Mouse (Mus musculus) midbrain, embryonic 14.5 days (tissue): Measurements from ENCODE around the gene Lef1. TPM values are rescaled to one million over a fixed set of nuclear protein-coding genes. Genes with fewer than 3 reads are reported as not detected.

Source experiments
- ATAC-seq: fragments of 200-750 bp; cut with Nextera tagmentation; 2 replicates; pipeline ENCODE4 v1.8.0; 2017; ENCODE audit warnings: moderate number of reproducible peaks, moderate library complexity; ENCODE audit not compliant: low FRiP score, low TSS enrichment
- DNase-seq: peaks from one replicate; pipeline ENCODE4 v3.0.0-alpha.2; 2015
- H3K27ac ChIP-seq: fragments of 300-500 bp; sonication (generic); replicated peaks from 2 replicates; pipeline ENCODE4 v1.5.1; 2014; ENCODE audit warnings: mild to moderate bottlenecking, low read depth, low read length, moderate library complexity
- H3K27me3 ChIP-seq: fragments of 300-500 bp; sonication (generic); 2 replicates; pipeline ENCODE4 v1.6.1; 2014; ENCODE audit warnings: low read length, control low read depth, mixed read lengths; ENCODE audit not compliant: control insufficient read depth, insufficient read depth
- H3K36me3 ChIP-seq: fragments of 300-500 bp; sonication (generic); 2 replicates; pipeline ENCODE4 v1.6.1; 2014; ENCODE audit warnings: low read length, control low read depth; ENCODE audit not compliant: control insufficient read depth, insufficient read depth
- H3K4me1 ChIP-seq: fragments of 300-500 bp; sonication (generic); 2 replicates; pipeline ENCODE4 v1.6.1; 2014; ENCODE audit warnings: mild to moderate bottlenecking, antibody characterized with exemption, low read length, control low read depth; ENCODE audit not compliant: control insufficient read depth, insufficient read depth
- H3K4me2 ChIP-seq: fragments of 300-500 bp; sonication (generic); 2 replicates; pipeline ENCODE4 v1.6.1; 2014; ENCODE audit warnings: mild to moderate bottlenecking, low read length, moderate library complexity
- H3K4me3 ChIP-seq: fragments of 300-500 bp; sonication (generic); replicated peaks from 2 replicates; pipeline ENCODE4 v1.5.1; 2014; ENCODE audit warnings: low read depth, low read length
- H3K9ac ChIP-seq: fragments of 300-500 bp; sonication (generic); replicated peaks from 2 replicates; pipeline ENCODE4 v1.6.1; 2014; ENCODE audit warnings: mild to moderate bottlenecking, low read length, moderate library complexity
- H3K9me3 ChIP-seq: fragments of 300-500 bp; sonication (generic); 2 replicates; pipeline ENCODE4 v1.6.1; 2016; ENCODE audit warnings: low read length, control low read depth, mixed read lengths; ENCODE audit not compliant: control insufficient read depth
- WGBS: fragments of 180-500 bp; shearing (Covaris S2); extraction: QIAGEN DNeasy Blood & Tissue Kit; methylation state at CpG from one replicate; pipeline ENCODE4 v1.1.7; 2014; 5-methylcytosine and 5-hydroxymethylcytosine counted together
- polyA plus RNA-seq: library from polyadenylated mRNA; unstranded; fragments of >200 nt; fragmentation: Nextera tagmentation; extraction: Ambion mirVana; gene quantifications from 2 replicates; pipeline ENCODE4 v1.2.1, GENCODE M21; 2014

The Lef1 gene
- polyA plus RNA-seq, 1 experiment from 2014 or later = 93.8 TPM

DNA sequence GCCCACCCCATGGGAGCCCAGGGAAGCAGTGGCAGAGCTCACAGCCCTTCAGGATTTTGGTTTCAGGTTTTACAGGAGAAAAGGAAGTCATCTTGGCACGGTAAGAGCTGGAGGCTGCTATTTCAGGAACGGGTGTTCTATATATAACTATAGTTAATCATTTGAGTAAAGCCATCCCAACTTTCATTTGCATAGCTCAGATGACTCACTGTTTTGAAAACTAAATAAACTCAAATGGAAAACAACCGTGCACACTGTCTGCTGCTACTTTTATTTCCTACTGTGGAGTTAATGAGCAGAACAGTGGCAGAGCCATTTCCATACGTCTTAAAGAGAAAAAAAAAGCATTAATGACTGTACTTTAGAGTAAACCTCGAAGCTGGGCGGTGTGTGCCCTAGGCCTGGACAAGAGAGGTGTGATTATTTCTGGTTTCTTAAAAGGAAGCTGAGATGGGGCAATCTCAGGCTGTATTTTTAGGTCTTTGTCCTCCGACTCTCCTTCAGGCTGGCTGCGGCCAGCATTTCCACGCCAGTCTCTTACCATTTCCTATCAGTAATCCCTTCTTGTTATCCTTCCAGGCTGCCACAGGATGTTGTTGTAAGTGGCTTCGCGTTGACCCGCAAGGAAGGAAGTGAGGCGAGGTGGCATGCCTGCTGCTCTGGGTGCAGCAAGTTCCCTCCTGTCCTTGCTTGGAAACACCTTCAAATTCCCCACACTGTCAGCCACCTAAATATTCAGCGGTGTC is 29.2 kb downstream of the Lef1 start:
- H3K4me1 ChIP-seq = peaks cover 62% of the 10 kb centered on the region
- H3K27me3 ChIP-seq = no peaks in the 10 kb centered on the region
- peak overlapping the region; percentile 76 for H3K27ac ChIP-seq
- no peaks in the 10 kb centered on the region for H3K9me3 ChIP-seq
- WGBS = 66% methylated on average over 14 of the region's 14 CpGs
- ATAC-seq (no peak), DNase-seq (no peak)
- 0 out of 2 replicates have a peak overlapping the region, but pooled peaks have one; percentile 1 for H3K4me2 ChIP-seq
- H3K4me3 ChIP-seq = no peak overlapping the region
- H3K9ac ChIP-seq = no peak overlapping the region
- no peaks in the 10 kb centered on the region for H3K36me3 ChIP-seq

DNA sequence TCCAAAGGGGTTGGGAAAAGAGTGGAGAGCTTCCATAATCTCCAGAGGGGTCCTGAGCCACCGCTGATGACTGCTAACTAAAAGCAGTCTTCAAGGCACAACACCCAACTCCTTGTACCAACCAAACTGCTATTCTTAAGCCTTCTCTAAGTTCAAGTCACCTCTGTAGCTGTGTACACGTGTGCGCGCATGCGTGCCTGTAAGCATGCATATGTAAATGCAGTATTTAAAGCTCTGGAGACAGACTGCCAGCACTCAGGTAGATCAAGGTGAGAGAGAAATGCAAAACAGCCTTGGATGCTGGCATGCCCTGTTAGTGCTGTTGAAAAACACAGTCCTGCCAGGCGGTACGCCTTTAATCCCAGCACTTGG is 29.8 kb downstream of the Lef1 start:
- H3K36me3 ChIP-seq = no peaks in the 10 kb centered on the region
- no peak overlapping the region for H3K4me3 ChIP-seq
- no peak overlapping the region for H3K9ac ChIP-seq
- DNase-seq = no peak
- ATAC-seq = no peak
- no peak overlapping the region for H3K4me2 ChIP-seq
- H3K9me3 ChIP-seq = no peaks in the 10 kb centered on the region
- WGBS = 87% methylated on average over 7 of the region's 7 CpGs
- H3K4me1 ChIP-seq = peaks cover 57% of the 10 kb centered on the region
- no peaks in the 10 kb centered on the region for H3K27me3 ChIP-seq
- H3K27ac ChIP-seq = 0 out of 2 replicates have a peak overlapping the region, but pooled peaks have one; percentile 28

DNA sequence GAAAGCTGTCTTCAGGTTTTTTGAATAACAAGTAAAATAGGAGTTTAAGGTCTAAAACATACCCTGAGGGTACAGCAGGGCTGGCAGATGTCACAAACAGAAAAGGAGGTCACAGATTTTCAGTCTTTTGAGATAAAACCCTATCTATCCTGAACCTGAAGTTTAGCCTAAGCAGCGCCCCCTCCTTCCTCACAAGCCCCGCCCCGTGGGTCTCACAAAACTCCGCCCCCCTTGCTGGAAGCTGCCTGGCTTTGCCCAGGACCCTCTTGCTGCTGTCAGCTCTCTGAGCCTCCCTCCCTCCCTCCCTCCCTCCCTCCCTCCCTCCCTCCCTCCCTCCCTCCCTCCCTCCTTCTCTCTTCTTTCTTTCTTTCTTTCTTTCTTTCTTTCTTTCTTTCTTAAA is 31.3 kb downstream of the Lef1 start:
- H3K36me3 ChIP-seq = no peaks in the 10 kb centered on the region
- 25% methylated on average over 4 of the region's 4 CpGs for WGBS
- H3K9ac ChIP-seq = no peak overlapping the region
- H3K4me2 ChIP-seq = no peak overlapping the region
- DNase-seq = peak; percentile 45
- H3K4me1 ChIP-seq = peaks cover 44% of the 10 kb centered on the region
- H3K4me3 ChIP-seq = no peak overlapping the region
- H3K9me3 ChIP-seq = no peaks in the 10 kb centered on the region
- no peaks in the 10 kb centered on the region for H3K27me3 ChIP-seq
- H3K27ac ChIP-seq = no peak overlapping the region
- no peak for ATAC-seq

DNA sequence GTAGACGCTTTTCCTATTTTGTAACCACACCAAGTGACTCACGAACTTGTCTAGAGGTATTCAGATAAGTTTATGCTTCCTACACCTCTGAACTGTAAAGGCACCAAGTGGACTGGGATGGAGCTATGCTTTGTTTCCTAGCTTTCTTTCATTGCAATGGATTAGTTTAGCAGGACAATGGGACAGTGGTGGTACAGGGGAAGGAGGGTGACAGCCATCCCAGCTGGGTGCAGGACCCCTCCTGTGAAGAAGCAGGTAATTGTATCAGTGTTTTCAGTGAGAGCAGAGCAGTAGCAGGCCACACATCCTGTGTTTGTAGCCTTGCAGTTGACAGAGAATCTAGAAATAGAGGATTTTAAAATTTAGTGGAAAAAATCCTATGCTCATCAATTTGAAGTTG is 34.0 kb downstream of the Lef1 start:
- no peak overlapping the region for H3K4me2 ChIP-seq
- no peak overlapping the region for H3K9ac ChIP-seq
- H3K4me3 ChIP-seq = no peak overlapping the region
- H3K27me3 ChIP-seq = no peaks in the 10 kb centered on the region
- 44% methylated on average over 2 of the region's 2 CpGs for WGBS
- H3K36me3 ChIP-seq = no peaks in the 10 kb centered on the region
- H3K27ac ChIP-seq = no peak overlapping the region
- ATAC-seq (no peak), DNase-seq (no peak)
- H3K9me3 ChIP-seq = no peaks in the 10 kb centered on the region
- peaks cover 18% of the 10 kb centered on the region for H3K4me1 ChIP-seq

DNA sequence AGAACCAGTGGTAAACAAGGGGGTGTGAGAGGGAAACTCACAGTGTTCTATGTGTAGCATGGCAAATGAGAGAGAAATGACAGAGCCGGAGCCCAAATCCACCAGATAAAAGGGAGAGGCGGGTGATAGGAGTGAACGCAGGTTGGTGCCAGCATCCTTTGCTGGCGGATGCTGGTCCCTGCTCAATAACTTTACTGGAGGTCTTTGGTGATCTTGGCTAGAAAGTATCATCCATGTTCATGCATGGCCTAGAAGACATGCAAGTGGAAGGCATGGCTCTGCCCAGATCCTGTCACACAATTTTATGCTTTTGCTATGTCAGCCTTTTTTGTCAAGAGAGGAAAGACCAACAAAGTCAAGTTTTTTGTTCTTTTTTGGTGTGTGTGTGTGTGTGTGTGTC is 42.6 kb downstream of the Lef1 start:
- 90% methylated on average over 4 of the region's 4 CpGs for WGBS
- Histone ChIP-seq H3K4me3 (no peak overlapping the region), H3K27ac (no peak overlapping the region), H3K4me1 (peaks cover 19% of the 10 kb centered on the region), H3K36me3 (no peaks in the 10 kb centered on the region), H3K9me3 (no peaks in the 10 kb centered on the region), H3K4me2 (no peak overlapping the region), H3K27me3 (no peaks in the 10 kb centered on the region), H3K9ac (no peak overlapping the region)
- ATAC-seq (no peak), DNase-seq (no peak)

DNA sequence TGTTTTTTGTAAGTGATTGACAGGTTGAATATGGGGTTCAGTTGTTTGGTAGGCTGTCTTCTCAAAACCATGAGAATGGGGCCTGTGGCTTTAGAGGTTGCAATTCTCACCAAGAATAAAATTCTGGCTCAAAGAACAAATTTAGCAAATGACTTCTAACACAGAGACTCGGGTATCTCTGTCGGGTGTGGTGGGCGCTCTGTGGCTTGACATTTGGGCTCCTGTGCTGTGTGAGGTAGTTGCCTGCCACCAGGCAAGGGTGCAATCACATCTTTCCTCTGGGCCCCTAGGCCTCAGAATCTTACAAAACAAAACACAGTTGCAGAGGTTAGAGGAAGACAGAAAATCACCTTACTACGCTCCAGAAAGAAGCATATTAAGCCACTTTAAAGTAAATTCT is 43.6 kb downstream of the Lef1 start:
- no peak overlapping the region for H3K9ac ChIP-seq
- peaks cover 19% of the 10 kb centered on the region for H3K4me1 ChIP-seq
- DNase-seq (no peak), ATAC-seq (no peak)
- H3K9me3 ChIP-seq = no peaks in the 10 kb centered on the region
- H3K4me2 ChIP-seq = no peak overlapping the region
- H3K36me3 ChIP-seq = no peaks in the 10 kb centered on the region
- WGBS = 90% methylated on average over 4 of the region's 4 CpGs
- H3K27me3 ChIP-seq = no peaks in the 10 kb centered on the region
- H3K4me3 ChIP-seq = no peak overlapping the region
- no peak overlapping the region for H3K27ac ChIP-seq

DNA sequence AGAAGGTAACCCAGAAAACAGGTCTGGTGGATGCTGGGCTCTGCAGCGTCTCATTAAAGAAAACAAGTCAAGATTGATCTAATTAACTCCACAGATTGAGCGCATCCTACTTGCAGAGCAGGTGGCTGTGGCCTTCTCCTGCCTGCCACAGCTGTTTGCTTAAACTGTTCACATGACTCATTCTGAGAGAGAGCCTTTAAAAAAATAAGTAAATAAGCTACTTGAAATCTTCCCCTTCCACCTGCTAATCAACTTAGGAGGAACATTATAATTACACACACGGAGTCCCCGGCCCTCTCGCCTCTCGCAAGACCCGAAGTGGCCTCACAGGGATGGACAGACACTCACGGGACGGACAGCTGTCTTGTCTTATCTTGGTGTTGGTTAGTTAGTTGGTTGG is 44.3 kb downstream of the Lef1 start:
- H3K4me1 ChIP-seq = peaks cover 19% of the 10 kb centered on the region
- H3K4me2 ChIP-seq = no peak overlapping the region
- no peak overlapping the region for H3K4me3 ChIP-seq
- no peaks in the 10 kb centered on the region for H3K9me3 ChIP-seq
- no peaks in the 10 kb centered on the region for H3K27me3 ChIP-seq
- no peak overlapping the region for H3K9ac ChIP-seq
- H3K27ac ChIP-seq = no peak overlapping the region
- ATAC-seq = no peak
- WGBS = 88% methylated on average over 9 of the region's 9 CpGs
- no peaks in the 10 kb centered on the region for H3K36me3 ChIP-seq
- no peak for DNase-seq

DNA sequence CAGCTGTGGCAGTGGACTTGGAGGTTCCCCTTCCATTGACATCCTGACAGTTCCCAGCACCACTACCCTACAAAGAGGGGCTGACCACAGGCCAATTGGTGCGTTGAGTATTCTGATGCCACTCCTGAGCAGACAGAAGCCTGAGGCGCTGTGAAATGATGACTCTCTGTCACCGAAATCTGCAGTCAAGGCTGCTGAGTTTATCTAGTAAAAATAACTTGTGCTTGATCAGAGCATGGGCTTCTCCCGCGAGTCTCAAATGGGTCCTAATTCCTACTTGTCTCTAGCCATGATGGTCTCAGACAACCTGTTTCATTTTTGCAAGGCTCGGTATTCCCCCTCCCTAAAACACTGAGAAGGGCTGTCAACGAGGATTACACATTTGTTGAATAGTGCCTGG is 44.8 kb downstream of the Lef1 start:
- no peaks in the 10 kb centered on the region for H3K27me3 ChIP-seq
- WGBS = 83% methylated on average over 7 of the region's 7 CpGs
- H3K27ac ChIP-seq = no peak overlapping the region
- no peak overlapping the region for H3K4me3 ChIP-seq
- no peak overlapping the region for H3K4me2 ChIP-seq
- no peaks in the 10 kb centered on the region for H3K36me3 ChIP-seq
- H3K9me3 ChIP-seq = no peaks in the 10 kb centered on the region
- peaks cover 19% of the 10 kb centered on the region for H3K4me1 ChIP-seq
- H3K9ac ChIP-seq = no peak overlapping the region
- DNase-seq (no peak), ATAC-seq (no peak)

DNA sequence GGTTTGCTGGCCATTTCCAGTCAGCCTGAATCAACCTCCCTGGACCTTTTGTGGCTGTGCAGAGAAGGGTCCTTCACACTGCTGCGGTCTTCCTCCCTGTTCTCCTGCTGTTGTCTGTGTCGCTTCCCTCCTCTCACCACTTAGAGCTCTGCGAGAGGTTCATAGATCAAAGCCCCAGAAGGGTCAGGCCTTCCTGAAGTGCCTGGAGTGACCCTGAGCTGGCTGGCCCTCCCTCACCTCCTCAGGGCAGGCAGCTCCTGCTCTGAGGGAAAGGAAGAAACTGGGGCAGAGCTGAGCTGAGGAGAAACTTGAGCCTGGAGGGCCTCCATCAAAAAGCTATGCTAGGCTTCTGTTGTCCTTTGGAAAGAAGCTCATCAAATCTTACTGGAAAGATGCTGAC is 45.4 kb downstream of the Lef1 start:
- no peak overlapping the region for H3K4me2 ChIP-seq
- no peaks in the 10 kb centered on the region for H3K9me3 ChIP-seq
- no peak overlapping the region for H3K4me3 ChIP-seq
- no peaks in the 10 kb centered on the region for H3K36me3 ChIP-seq
- H3K27ac ChIP-seq = peak overlapping the region; percentile 57
- WGBS = 31% methylated on average over 3 of the region's 3 CpGs
- ATAC-seq (no peak), DNase-seq (no peak)
- H3K4me1 ChIP-seq = peaks cover 22% of the 10 kb centered on the region
- no peaks in the 10 kb centered on the region for H3K27me3 ChIP-seq
- H3K9ac ChIP-seq = no peak overlapping the region
